Mouse (Mus musculus) bone marrow, adult 2 months (tissue): Measurements from ENCODE around the gene Tnpo3.

Experiments
- CTCF ChIP-seq: fragments of 200-500 bp; IDR thresholded peaks from 2 replicates; pipeline ENCODE4 v1.5.1; 2011; ENCODE audit warnings: low read length, control low read depth; ENCODE audit not compliant: control insufficient read depth, insufficient read depth
- POLR2A ChIP-seq: fragments of 200-500 bp; IDR thresholded peaks from 2 replicates; pipeline ENCODE4 v1.6.1; 2011; ENCODE audit warnings: low read depth, mild to moderate bottlenecking, control low read depth, low read length, borderline replicate concordance; ENCODE audit not compliant: control insufficient read depth

DNA sequence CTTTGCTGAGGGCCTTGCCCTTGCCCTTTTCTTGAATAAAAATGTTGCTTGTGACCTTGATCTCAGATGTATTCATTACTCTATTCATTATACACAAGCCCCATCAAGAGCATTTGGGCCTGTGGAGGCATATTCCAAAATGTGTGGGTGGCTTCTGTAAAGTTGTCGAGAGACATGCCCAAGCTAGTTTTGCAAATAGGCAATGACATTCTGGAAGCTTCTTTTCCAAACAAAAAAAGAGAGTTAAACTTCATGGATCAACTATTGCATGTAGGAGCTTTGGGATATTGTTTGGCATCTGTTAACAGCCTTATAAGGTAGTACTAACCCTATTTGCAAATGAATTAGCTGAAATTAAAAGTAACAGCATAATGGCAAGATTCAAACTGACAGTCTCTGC is 61.6 kb downstream of the Tnpo3 start:
- TF ChIP-seq CTCF = no peak
- no peak for TF ChIP-seq POLR2A
